Mouse (Mus musculus): ENCODE data around the gene Dapp1.
"Not testable (repeated sequence)": the region's sequence is repeated elsewhere in the genome, so short reads cannot be mapped to it uniquely, and the experiment has no call there.

The Dapp1 gene

DNA sequence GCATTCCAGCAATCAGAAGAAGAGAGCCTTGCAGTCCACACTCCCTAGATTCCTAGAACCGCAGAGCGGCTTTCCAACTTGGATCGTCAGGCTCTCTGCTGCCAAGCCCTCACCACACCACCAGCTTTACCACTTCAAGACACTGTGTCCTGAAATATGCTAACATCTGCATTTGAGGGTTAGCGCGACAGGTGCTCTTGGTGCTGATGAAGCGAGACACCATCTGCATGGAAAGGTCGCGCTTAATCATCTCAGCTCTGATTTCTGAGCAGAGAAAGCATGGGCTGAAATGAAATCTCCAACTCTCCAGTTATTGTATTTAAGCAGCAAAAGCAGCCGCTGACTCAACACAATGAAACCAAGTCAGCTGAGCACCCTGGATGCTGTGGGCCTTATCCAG, 8.1 kb upstream of the Dapp1 start:
- no peak for DNase-seq (ENCODE audit: low spot score)

DNA sequence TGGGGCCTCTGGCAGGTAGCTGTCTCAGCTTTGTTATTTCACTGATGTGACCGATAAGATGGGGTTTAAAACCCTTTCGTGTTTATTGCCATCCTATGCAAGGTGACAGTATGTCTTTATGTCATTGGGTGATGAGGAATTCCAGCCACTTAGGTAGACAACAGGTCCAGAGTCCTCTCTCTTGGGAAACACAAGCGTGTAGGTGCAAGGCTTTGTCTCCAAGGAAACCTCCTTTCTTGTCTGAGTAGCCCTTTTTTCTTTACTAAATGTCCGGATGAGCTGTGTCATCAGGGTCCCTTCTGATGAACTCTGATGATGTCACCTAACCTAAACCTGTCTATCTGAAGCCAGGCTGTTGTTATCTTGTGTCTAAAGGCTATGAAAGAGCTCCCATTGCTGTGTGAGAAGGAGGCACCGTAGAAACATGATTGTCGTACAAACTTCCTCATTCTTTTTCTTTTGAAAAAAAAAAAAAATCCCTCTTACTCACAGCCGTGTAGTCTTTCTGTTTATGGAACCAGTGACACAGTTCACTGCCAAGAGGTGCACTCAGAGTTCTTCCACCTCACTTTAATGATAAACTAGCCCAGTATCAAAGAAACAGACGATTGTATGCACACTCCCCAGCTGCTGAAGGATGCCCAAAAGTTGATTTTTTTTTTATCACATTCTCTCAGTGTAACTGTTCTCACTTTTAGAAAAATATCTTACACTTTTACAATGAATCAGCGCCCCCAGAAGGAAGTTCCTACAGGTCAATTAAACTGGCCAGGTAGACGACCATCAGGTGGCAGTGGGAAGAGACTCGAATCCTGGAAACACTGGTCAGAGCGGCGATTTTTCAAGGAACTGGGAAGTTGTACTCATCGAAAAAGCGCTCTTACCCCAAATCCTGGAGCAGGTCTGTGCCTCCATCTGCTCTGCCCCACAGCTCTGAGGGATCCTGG, 637 bp downstream of the Dapp1 start:
- no peak for DNase-seq (ENCODE audit: low spot score)

DNA sequence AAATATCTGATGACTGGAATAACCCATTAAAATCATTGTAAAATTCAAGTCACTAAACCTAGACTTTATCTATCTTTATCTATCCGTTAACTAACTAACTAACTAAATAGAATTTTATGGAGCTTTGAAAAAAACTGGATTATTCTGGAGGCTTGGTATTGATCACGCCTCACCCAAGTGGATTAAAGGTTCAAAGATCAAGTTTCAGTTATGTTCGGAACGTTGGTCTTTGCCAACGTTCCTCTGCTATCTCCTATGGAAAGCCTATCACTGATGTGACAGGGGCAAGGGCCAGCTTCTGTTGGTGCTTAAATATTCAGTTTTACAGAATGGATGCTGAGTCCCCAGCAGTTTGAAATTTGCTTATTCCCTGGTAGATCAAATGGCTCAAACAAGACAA, 3.1 kb downstream of the Dapp1 start:
- DNase-seq (ENCODE audit: low spot score): no peak

DNA sequence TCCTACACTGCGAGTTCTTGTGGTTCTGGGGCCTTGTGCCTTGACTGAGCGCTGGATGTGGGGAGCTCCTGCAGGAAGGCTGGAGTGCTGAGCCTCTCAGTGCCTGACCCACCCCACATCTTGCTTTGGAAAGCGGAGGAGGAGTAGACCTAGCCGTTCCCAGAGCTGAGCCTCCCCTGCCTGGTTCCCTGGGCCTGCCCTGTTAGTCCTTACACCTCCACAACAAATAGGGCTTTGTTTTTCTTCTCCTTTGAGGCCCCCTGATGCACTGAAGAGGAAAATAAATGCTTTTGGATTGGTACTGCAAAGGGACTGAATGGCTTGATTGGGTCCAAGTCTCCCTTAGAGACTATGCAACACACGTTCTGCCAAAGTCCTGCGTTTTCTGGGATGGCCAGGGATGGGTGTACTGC, 3.7 kb downstream of the Dapp1 start:
- peak; percentile 74 for DNase-seq (ENCODE audit: low spot score)

DNA sequence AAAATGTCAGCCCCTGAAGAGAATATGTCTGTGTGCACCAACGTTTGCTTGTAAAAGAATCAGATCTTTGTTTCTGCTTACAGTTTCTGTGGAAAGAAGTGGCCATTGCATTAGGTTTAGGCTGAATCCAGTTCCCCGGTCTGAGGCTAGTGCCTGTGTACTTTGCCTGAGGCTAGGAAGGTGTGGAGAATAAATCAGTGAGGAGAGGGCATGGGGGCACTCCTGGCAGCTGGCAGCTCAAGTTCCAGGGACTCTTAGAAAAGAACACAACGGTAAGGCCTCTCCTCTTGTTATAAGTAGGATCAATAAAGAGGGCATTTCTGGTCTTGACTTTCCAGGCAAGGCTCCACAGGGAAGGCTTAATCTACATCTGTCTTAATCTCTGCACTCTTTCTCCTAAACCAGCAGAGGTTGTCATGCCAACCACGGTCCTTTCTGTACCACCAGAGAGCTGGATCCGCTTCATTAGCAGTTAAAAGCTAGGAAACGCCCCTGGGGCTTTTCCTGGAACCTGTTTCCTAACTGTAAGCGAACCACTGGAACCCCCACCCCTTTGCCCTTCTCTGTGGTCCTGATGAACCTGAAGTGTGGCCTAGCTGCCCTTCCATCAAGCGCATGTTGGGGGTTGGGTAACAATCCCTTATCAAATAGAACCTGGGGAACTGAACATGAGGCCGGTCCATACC, 4.3 kb downstream of the Dapp1 start:
- no peak for DNase-seq (ENCODE audit: low spot score)

DNA sequence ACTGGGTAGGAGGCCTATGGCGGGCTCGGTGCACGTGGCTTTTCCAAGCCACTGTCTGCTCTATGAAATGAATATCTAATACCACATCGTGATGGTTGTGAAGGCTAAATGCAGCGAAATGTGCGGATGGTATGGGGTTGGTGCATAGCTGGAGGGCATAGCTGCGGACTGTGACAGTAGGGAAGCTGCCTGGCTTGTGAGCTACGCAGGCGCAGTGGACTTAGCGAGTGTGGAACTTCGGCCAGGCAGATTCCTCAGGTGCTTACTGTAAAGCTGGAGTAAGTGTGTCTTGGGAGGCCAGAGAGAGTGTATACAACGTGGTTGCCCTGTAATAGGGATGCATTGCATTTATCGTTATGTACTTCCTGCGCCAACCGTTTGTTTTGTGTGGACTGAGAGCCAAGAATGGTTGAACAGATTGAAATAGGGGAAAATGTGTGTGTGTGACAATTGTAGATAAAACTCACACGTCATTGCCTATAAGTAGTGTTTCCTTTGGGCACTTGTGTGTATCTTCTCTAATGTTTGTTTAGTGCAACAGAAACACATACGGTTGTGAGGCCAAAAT, 5.4 kb downstream of the Dapp1 start:
- no peak for DNase-seq (ENCODE audit: low spot score)

DNA sequence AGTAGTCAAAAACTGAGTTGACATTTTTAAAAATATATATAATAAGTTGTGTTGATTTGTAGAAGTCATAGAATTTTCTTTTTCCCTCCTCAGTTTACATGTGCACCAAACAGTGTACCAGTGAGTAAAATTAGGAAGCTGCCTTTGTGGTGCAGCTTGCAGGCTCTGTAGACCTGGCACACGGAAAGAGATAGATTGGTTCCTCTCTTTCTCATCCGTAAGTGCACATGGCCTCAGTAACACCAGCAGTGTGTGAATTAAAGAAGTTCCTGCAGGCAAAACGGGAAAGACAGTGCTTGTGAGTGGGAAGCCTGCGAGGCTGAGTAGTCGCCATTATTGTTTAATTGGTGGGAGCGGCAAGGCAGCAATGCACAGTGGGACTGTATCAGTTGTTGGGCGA, 5.9 kb downstream of the Dapp1 start:
- DNase-seq (ENCODE audit: low spot score): no peak

DNA sequence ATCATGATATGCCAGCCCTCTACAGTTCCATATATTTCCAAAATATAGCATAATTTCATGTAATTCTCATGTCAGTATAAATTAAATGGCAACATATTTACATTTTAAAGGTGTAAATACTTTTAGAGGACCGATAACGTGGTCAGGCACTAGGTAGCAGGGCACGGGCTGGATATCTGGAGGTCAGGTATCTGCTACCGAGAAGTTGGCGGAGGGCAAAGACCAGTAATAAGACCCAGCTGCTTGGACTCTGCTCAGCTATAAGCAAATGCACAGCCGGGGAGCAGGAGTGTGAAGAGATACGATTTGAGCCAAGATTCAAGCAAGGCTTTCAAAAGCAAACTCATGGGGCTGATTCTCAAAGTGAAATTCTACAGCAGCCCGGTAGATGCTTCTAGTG, 7.0 kb downstream of the Dapp1 start:
- DNase-seq (ENCODE audit: low spot score): no peak

DNA sequence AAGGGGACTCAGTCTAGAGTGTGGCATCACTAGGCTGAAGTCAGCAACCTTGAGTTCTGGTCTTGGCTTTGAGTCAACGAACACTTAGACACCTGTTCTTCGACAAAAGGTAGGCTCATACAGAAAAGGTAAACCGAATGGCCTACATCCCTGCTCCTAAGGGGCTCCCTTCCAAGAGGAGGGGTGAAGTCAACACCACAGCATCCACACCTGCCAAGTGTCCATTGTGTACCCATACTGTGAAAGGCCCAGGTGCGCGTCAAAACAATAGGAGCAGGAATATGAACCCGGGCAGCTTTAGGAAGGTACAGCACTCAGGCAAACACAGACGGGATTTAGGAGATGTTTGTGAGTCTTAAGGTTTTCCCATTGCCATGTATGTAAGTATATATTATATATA, 8.4 kb downstream of the Dapp1 start:
- no peak for DNase-seq (ENCODE audit: low spot score)

DNA sequence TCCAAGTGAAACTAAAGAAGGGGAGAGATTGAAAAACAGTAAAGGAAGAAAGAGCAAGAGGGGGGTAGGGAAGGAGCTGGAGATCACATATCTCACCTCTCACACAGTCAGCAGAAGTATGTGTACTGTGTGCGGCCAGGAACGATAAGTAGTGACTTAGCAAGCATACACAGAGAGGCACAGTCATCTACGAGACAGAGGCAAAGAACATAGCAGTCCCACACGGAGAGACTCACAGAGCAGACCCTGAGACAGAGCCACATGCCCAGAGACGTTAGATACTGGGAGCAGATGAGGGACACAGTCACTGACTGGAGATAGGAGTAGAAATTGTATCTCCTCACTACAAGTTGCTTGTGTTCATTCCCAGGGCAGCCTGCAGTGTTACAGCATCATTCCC, 9.1 kb downstream of the Dapp1 start:
- no peak for DNase-seq (ENCODE audit: low spot score)

DNA sequence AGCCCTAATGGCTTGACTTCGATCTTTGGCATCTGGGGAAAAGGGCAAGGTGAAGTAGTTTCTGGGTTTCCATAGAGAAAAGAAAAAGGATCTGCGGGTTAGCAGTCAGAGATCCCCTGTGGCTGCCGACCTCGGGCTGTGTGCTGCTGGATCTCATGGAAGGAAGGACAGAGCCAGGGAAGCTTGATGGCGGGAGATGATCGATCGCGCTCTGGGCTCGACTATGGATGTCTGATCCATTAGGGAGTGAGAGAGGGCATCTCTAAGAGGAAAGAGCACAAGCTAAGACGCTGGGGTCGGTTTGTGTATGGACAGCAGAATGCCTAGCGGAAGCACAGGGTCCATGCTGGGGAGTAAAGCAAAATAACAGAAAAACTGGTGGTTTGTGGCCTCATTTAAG, 11.4 kb downstream of the Dapp1 start:
- DNase-seq (ENCODE audit: low spot score): peak; percentile 60

DNA sequence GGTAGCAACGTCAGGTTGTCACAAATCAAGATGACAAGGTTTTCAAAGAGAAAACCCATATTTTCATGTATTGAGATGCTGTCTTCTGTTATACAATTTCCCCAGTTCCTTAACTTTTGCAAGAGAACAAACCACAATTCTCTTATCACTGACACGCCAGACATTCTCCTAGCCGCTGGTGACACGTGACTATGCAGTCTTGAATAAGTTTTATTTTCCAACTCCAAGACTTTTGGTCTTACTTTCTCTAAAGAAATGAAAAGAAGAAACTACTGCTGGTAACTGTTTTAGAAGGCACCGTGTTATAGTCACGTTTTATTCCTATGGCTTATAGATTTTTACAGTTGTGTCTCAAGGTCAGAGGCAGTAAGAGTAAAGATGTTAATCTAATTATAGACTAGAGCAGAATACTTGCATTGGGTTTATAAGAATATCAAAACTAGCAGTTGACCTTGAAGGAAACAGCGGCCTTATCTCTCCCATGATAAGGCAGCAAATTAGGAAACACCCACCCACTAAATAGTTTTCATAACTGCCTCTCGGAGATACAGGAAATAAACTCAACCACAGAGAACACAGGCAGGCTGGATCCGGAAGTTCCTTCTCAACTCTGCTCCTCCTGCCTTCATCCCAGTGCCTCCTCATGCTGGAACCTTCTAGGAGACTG, 12.4 kb downstream of the Dapp1 start:
- DNase-seq (ENCODE audit: low spot score): no peak

DNA sequence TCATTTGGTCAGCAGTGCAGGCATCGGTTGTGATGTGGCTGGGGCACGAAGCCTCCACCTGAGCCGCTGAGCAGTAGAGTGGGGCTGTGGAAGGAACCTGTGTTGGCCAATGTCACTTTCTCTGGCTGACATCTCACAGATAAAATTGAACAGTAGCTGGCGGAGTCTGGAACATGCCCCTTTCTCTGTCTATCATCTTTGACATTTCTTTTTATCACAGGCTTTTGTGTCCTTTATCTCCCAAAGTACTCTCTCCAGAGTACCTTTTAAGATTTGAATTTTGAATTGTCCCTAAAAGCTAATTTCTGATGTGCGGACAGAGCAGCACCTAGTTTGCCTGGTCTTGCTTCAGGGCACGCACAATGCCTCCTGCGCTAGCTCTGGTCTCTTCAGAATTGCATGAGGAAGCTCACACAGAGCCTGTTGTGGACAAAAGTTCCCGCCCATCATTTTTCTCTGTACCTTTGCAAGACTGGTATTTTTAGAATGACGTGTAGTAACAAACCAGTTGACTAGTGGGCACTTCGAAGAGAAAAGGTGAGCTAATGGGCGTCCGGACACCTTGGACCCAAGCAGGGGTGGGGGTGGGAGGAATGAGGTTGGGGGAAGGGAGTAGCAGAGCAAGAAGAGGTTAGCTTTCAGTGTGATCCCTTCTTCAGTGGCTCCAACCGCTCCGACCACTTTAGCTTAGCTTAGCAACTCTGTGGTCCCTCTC, 13.1 kb downstream of the Dapp1 start:
- no peak for DNase-seq (ENCODE audit: low spot score)

DNA sequence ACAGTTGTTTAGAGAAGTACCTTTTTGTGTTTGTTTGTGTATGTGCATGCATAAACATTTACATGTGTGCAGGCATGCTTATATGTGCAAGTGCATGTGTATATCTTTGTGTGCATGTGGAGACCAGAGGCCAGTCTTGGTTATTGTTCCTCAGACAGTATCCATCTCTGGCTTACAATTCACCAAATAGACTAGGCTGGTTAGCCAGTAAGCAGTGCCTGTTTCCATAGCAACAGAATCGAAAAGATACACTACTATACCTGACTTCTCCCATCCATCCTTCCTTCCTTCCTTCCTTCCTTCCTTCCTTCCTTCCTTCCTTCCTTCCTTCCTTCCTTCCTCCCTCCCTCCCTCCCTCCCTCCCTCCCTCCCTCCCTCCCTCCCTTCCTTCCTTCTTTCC, 17.3 kb downstream of the Dapp1 start:
- not testable (repeated sequence) for DNase-seq (ENCODE audit: low spot score)

DNA sequence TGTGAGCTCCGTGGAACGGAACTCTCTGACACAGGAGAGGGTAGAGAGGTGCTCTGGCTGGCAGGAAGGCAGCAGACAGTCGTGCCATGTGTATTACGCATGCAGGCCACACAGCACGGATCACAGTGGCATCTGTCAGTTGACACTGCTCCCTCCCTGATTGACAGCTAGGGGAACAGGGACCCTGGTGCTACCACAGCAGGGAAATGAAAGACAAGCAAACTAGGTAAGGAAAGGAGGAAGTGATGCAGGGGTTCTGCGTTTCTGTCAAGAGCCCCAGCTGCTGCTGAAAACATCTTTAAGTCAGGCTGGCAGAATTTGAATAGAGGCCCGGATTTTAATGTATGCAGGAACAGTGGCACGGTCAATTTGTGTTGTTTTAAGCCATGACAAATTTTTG, 17.8 kb downstream of the Dapp1 start:
- DNase-seq (ENCODE audit: low spot score): no peak

DNA sequence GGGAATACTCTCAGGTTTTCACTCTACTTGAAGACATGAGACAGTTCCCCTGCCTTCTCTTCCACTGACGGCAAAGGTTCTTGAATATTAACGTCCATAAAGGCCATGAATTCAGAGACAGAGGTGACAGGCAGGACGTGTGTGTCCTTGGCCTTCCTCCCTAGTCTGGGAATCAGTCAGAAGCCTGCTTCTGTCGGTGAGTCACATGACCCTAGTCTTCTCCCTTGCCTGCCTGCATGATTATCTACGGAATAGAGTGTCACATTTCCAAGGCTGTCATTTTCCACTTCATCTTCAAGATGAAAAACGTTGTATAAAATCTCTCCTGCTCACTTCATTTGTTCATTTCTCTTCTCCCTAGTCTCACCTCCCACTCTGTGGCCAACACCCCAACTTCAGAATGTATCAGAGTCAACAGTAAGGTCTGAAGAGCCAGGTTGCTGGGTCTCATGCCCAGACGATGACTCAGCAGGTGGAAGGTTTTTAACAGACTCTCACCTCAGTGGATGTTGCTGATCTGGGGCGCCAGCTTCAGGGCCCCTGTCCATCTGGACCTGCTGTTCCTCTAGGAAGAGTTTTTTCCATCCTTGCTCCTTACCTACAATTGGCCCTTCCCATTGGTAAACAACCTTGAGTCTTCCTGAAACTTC, 19.5 kb downstream of the Dapp1 start:
- no peak for DNase-seq (ENCODE audit: low spot score)

DNA sequence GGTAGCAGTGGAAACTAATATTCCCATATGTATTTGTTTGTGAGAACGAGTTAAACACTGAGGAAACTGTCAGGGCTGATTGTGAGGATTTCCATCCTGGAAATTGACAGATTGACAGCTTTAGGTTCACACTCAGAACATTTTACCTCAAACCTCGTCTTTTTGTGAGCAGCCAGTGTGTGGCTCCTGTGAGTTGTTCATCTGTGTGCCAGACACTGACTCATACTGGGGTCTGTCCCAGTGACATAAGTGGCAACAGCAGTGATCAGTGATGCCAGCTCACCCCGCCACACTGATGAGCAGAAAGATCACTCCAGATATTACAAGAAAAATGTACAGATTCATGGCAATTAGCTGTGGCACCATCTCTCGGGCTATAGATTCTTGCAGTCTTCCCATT, 21.9 kb downstream of the Dapp1 start:
- DNase-seq (ENCODE audit: low spot score): no peak

DNA sequence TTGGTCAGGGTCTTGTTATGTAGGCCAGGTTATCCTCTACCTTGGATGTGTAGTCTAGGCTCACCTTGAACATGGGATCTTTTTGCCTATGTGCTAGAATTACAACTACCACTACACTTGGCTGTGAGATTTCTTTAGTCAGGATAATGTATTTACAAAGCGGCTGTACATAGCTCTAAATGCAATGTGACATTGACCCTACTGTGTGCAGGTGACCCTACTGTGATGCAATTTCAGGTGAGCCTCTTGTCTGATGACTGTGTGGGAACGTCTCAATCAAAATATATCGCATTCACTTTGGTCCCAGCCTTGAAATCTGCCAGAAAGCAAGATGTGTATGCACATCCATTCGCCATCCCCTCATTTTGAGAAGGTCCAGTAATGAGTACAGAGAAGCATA, 23.0 kb downstream of the Dapp1 start:
- DNase-seq (ENCODE audit: low spot score): no peak

DNA sequence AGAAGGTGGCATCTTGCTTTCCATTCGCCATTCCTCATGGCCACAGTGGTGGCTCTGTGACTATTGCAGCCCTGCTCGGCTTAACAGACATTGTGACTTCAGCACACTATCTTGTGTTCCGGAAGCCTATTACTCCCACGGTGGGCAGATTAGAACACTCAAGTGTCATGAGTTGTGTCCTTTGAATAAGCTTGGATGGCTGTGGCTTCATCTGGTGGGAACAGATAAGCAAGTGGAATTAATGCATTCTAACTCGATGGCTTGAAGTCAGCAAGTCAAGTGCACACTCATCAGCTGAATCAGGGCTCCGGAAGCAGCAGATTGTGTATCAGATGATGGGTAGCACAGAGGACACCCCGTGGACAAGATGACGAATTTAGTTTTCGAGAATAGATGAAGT, 23.5 kb downstream of the Dapp1 start:
- DNase-seq (ENCODE audit: low spot score): no peak

DNA sequence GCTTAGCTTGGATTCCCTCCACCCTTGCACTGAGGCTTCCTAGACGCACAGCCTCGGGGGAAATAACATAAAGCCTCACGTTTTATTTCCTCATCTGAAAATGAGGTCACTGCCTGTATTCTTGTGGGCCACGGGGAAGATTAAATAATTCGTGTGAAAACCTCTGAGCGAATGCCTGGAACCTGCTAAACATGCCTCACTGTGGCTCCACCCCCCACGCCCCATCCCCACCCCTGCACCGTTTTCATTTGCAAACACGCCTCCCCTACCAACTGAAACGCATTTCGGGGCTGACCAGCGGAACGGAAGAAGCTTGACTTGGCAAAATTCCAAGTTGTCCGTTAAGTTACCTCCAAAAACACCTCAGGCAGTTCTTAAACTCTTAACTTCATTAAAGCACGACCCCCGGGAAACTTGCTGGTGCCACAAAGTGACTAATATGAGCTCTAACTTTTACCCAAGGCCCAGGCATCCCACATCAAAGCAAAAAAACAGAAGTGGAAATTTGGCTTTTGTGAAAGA, 25.7 kb downstream of the Dapp1 start:
- no peak for DNase-seq (ENCODE audit: low spot score)

DNA sequence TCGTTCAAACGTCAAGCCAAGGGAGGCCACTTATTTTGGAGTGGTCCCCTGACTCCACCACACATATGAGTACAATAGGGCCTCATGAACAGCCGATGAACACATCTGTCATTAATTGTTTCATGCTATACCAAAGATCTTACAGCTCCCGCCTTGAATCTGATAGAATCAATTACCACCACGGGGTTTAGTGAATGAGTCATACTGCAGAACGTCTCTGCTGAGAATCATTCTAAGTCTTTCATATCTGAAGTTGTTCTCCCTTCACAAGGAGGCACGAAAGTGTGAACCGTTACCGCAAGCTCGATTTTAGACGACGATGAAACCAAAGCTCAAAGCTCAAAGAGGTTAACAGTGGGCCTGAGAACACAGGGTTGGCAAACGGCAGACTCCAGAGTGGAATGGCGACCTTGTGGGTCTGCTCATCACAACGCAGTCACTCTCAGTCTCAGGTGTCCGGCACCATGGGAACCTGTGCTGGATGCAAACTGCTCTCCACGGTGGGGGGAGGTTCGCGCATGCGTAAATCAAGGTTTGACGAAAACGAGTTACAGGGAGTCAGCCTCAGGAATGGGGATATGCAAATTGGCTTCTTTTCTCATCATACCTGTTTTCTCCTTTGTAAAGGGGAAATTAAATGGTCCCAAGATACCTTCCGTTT, 27.0 kb downstream of the Dapp1 start:
- no peak for DNase-seq (ENCODE audit: low spot score)
